ENCODE assay signal across 8 mouse cellular contexts in the genomic region with DNA sequence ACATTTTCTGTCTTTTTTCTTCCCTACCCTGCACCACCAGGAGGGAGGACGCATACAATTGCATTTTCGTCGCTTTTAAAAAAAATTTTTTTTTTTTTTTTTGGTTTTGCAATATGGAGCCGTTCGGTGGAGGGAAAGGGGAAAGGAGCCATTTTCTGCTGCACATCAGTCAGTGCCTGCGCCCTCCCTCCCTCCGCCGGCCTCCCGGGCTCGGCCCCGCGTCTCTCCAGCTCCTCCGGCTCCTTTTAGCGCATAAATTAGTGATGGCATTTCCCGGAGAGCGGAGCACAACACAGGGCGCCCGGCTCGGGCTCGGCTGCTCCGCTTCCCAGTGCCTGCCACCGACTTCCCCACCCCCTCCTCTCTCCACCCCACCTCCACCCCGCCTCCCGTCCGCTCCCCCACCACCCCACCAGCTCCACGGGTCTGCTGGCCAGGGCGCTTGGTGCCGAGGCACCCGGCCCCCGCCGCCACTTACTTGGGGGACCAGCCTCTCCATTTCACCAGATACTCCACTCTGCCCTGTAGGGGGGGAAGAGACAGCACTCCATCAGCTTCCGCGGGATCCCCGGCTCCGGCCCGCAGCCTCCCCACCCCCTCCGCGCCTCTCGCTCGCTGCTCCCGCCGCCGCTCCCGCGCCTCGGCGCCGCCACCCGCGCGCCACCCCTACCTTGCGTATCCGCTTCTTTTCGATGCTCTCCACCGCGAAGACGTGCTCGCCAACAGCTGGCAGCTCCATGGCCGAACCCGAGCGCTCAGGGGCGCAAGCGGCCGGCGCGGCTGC. TPM values are rescaled to one million over a fixed set of nuclear protein-coding genes. Genes with fewer than 3 reads are reported as not detected.
DNase-seq lines count a peak whose midpoint lies in the region; ATAC-seq lines count a peak whose summit lies in the region.

No protein-coding gene starts in this region.

- H3K4me3 ChIP-seq in intestine, embryonic 14.5 days (ENCODE audit: low read depth, low read length), result peak overlapping the region; percentile 92

- H3K36me3 ChIP-seq in intestine, embryonic 14.5 days (ENCODE audit: control insufficient read depth, insufficient read depth, low read length), result peaks cover 23% of the 10 kb centered on the region

- no peaks in the 10 kb centered on the region for H3K9me3 ChIP-seq in intestine, embryonic 14.5 days (ENCODE audit: control insufficient read depth, low read length)

- intact Hi-C loops in gastrocnemius, postnatal 14 days (cut with DNase I; ENCODE audit: low total_unique reads), result loop anchor here (10.0 kb wide), 2 partner anchors 51 to 99 kb away; no protein-coding TSS in a partner anchor
- intact Hi-C loops in left cerebral cortex, postnatal 25 days (cut with DNase I), result loop anchor here (1.0 kb wide), 1 partner anchor 29 kb away; no protein-coding TSS in a partner anchor

- H3K4me1 ChIP-seq in intestine, embryonic 14.5 days (replicated peaks; ENCODE audit: control insufficient read depth, insufficient read depth, low read length), result peaks cover 69% of the 10 kb centered on the region

- H3K4me2 ChIP-seq in intestine, embryonic 14.5 days (ENCODE audit: low read length), result peak overlapping the region; percentile 93

- H3K27ac ChIP-seq in intestine, embryonic 14.5 days (ENCODE audit: low read depth), result peak overlapping the region; percentile 98

- peak; percentile 83 for DNase-seq in ZHBTc4 (ENCODE audit: low read depth, low spot score)
- DNase-seq in cerebellum, postnatal 36 days, result peak; percentile 69 to 73
- peak; percentile 67 for DNase-seq in gastrocnemius, postnatal 14 days
- DNase-seq in intestine, embryonic 14.5 days (ENCODE audit: low spot score), result peak; percentile 91
- DNase-seq in left cerebral cortex, postnatal 25 days (ENCODE audit: low spot score in 2 of 2), result peak; percentile 77 to 81
- peak; percentile 57 to 70 for DNase-seq in spleen, adult 18-20 months

- peak; percentile 41 for ATAC-seq in intestine, embryonic 14.5 days (replicated peaks; ENCODE audit: low FRiP score, low TSS enrichment, low read depth)
- ATAC-seq in megakaryocyte progenitor cell, adult 5-6 weeks (replicated peaks; ENCODE audit: poor library complexity), result peak; percentile 2; the same call in 1 of the 2 replicates
- no peak for ATAC-seq in monocyte, adult 5-6 weeks (replicated peaks; ENCODE audit: insufficient number of reproducible peaks, low FRiP score, low TSS enrichment, poor library complexity, severe bottlenecking)

- WGBS in intestine, embryonic 14.5 days, result 0% methylated on average over 58 of the region's 66 CpGs

- peak overlapping the region; percentile 91 for H3K9ac ChIP-seq in intestine, embryonic 14.5 days (ENCODE audit: low read length)

- H3K27me3 ChIP-seq in intestine, embryonic 14.5 days (replicated peaks; ENCODE audit: control insufficient read depth, insufficient read depth, low read length), result peaks cover 51% of the 10 kb centered on the region

RNA-seq across cellular contexts. Expression of a gene that starts 0.6 kb away (rescaled TPM):
- total RNA-seq in gastrocnemius, postnatal 14 days (2021), result 1 to 10 TPM; 4.7 to 5.9 TPM
- 9.9 and 10.5 TPM in 2 replicates for polyA plus RNA-seq in intestine, embryonic 14.5 days (2014; fragmentation: Nextera tagmentation; extraction: Ambion mirVana)
- total RNA-seq in left cerebral cortex, postnatal 25 days (2021), result 10 to 100 TPM; 59.5 to 66.2 TPM
- total RNA-seq in megakaryocyte progenitor cell, adult 5-6 weeks (2015), result 19.9 and 21.5 TPM in 2 replicates
- 24.8 and 25.4 TPM in 2 replicates for total RNA-seq in megakaryocyte progenitor cell, adult 5-6 weeks (2017)
- 35.2 to 45.8 TPM (median 42.2 TPM) in 3 replicates for total RNA-seq in monocyte, adult 5-6 weeks (2017)

RNA-seq across cellular contexts. Expression of a gene that starts 44.7 kb away (rescaled TPM):
- total RNA-seq in gastrocnemius, postnatal 14 days (2021), result 1 to 10 TPM; 2.1 to 2.7 TPM
- 7.7 and 11.4 TPM in 2 replicates for polyA plus RNA-seq in intestine, embryonic 14.5 days (2014; fragmentation: Nextera tagmentation; extraction: Ambion mirVana)
- 10 to 100 TPM; 12.9 to 17.7 TPM for total RNA-seq in left cerebral cortex, postnatal 25 days (2021)
- 1.9 and 2.1 TPM in 2 replicates for total RNA-seq in megakaryocyte progenitor cell, adult 5-6 weeks (2015)
- 2.7 and 3.6 TPM in 2 replicates for total RNA-seq in megakaryocyte progenitor cell, adult 5-6 weeks (2017)
- total RNA-seq in monocyte, adult 5-6 weeks (2017), result 2.7 to 7.3 TPM (median 4.7 TPM) in 3 replicates
